Mouse (Mus musculus) midbrain, embryonic 16.5 days (tissue): ENCODE measurements at regions not wholly inside any gene's neighbourhood (a gene's known extent, or its start where the extent isn't known, plus 50 kb on each side); places are given as distances from the start of the nearest gene placed in this dataset.

Experiments
- ATAC-seq: fragments of 200-750 bp; cut with Nextera tagmentation; 2 replicates; pipeline ENCODE4 v1.8.0; 2017; ENCODE audit warnings: moderate TSS enrichment
- H3K27ac ChIP-seq: fragments of 300-500 bp; sonication (generic); 2 replicates; pipeline ENCODE4 v1.5.1; 2014; ENCODE audit warnings: mild to moderate bottlenecking, low read length, mixed read lengths
- H3K27me3 ChIP-seq: fragments of 300-500 bp; sonication (generic); 2 replicates; pipeline ENCODE4 v1.6.1; 2014; ENCODE audit warnings: low read depth, low read length, mixed read lengths; ENCODE audit not compliant: control insufficient read depth, insufficient read depth
- H3K36me3 ChIP-seq: fragments of 300-500 bp; sonication (generic); 2 replicates; pipeline ENCODE4 v1.6.1; 2014; ENCODE audit warnings: mild to moderate bottlenecking, low read length, moderate library complexity, mixed read lengths; ENCODE audit not compliant: control insufficient read depth, insufficient read depth
- H3K4me1 ChIP-seq: fragments of 300-500 bp; sonication (generic); 2 replicates; pipeline ENCODE4 v1.6.1; 2014; ENCODE audit warnings: mild to moderate bottlenecking, low read length, mixed read lengths; ENCODE audit not compliant: control insufficient read depth, insufficient read depth
- H3K4me2 ChIP-seq: fragments of 300-500 bp; sonication (generic); 2 replicates; pipeline ENCODE4 v1.6.1; 2014; ENCODE audit warnings: mild to moderate bottlenecking, low read length, mixed read lengths
- H3K4me3 ChIP-seq: fragments of 300-500 bp; sonication (generic); 2 replicates; pipeline ENCODE4 v1.5.1; 2014; ENCODE audit warnings: low read depth, mild to moderate bottlenecking, low read length, moderate library complexity, mixed read lengths
- H3K9ac ChIP-seq: fragments of 300-500 bp; sonication (generic); 2 replicates; pipeline ENCODE4 v1.6.1; 2014; ENCODE audit warnings: low read depth, low read length, mixed read lengths
- H3K9me3 ChIP-seq: fragments of 300-500 bp; sonication (generic); replicated peaks from 2 replicates; pipeline ENCODE4 v1.6.1; 2014; ENCODE audit warnings: mild to moderate bottlenecking, low read length, mixed read lengths; ENCODE audit not compliant: control insufficient read depth, poor library complexity, severe bottlenecking
- WGBS: fragments of 180-500 bp; shearing (Covaris S2); extraction: QIAGEN DNeasy Blood & Tissue Kit; methylation state at CpG from one replicate; pipeline ENCODE4 v1.1.7; 2014; 5-methylcytosine and 5-hydroxymethylcytosine counted together

GRCm38 (mm10) chr15:56158726-56159125 lies 1318.7 kb downstream of the Slc22a22 start:
- H3K27me3 ChIP-seq = no peaks in the 10 kb centered on the region

GRCm38 (mm10) chr15:56139451-56139850 lies 1338.0 kb downstream of the Slc22a22 start:
- H3K9ac ChIP-seq = no peak overlapping the region
- 92% methylated on average over 3 of the region's 3 CpGs for WGBS
- no peak overlapping the region for H3K27ac ChIP-seq
- no peak for ATAC-seq
- no peaks in the 10 kb centered on the region for H3K27me3 ChIP-seq
- H3K9me3 ChIP-seq = no peaks in the 10 kb centered on the region
- H3K4me2 ChIP-seq = no peak overlapping the region
- H3K4me1 ChIP-seq = no peaks in the 10 kb centered on the region
- no peak overlapping the region for H3K4me3 ChIP-seq
- H3K36me3 ChIP-seq = no peaks in the 10 kb centered on the region

More at GRCm38 (mm10) chr15:56158726-56159125, 1318.7 kb downstream of the Slc22a22 start:
- H3K9me3 ChIP-seq = no peaks in the 10 kb centered on the region; the same call in 1 of the 2 replicates
- no peak overlapping the region for H3K27ac ChIP-seq
- no peak overlapping the region for H3K4me3 ChIP-seq
- H3K4me1 ChIP-seq = no peaks in the 10 kb centered on the region
- H3K36me3 ChIP-seq = no peaks in the 10 kb centered on the region
- 67% methylated on average over 2 of the region's 2 CpGs for WGBS
- no peak overlapping the region for H3K9ac ChIP-seq
- no peak for ATAC-seq
- no peak overlapping the region for H3K4me2 ChIP-seq

GRCm38 (mm10) chr15:56136420-56136970 lies 1340.9 kb downstream of the Slc22a22 start:
- Histone ChIP-seq H3K9me3 (no peaks in the 10 kb centered on the region), H3K27ac (no peak overlapping the region), H3K9ac (no peak overlapping the region), H3K27me3 (no peaks in the 10 kb centered on the region), H3K4me2 (no peak overlapping the region), H3K4me3 (no peak overlapping the region), H3K4me1 (no peaks in the 10 kb centered on the region), H3K36me3 (no peaks in the 10 kb centered on the region)
- 62% methylated on average over 7 of the region's 7 CpGs for WGBS
- no peak for ATAC-seq

GRCm38 (mm10) chr15:56128029-56128428 lies 1349.4 kb downstream of the Slc22a22 start:
- Histone ChIP-seq H3K9ac (no peak overlapping the region), H3K36me3 (no peaks in the 10 kb centered on the region), H3K27me3 (no peaks in the 10 kb centered on the region), H3K4me1 (no peaks in the 10 kb centered on the region), H3K4me3 (no peak overlapping the region), H3K4me2 (no peak overlapping the region), H3K27ac (no peak overlapping the region), H3K9me3 (no peaks in the 10 kb centered on the region)
- ATAC-seq = no peak
- whole genome bisulfite sequencing = 82% methylated on average over 1 of the region's 1 CpGs

GRCm38 (mm10) chr15:56119287-56120065 lies 1357.9 kb downstream of the Slc22a22 start:
- no peaks in the 10 kb centered on the region for H3K36me3 ChIP-seq
- H3K4me1 ChIP-seq = no peaks in the 10 kb centered on the region
- no peak overlapping the region for H3K4me2 ChIP-seq
- no peak overlapping the region for H3K9ac ChIP-seq
- H3K27me3 ChIP-seq = no peaks in the 10 kb centered on the region
- H3K27ac ChIP-seq = no peak overlapping the region
- ATAC-seq = no peak
- no peak overlapping the region for H3K4me3 ChIP-seq
- H3K9me3 ChIP-seq = no peaks in the 10 kb centered on the region

- Histone ChIP-seq H3K27me3 (no peaks in the 10 kb centered on the region), H3K27ac (no peak overlapping the region), H3K9me3 (no peaks in the 10 kb centered on the region), H3K4me2 (no peak overlapping the region), H3K4me1 (no peaks in the 10 kb centered on the region), H3K4me3 (no peak overlapping the region), H3K36me3 (no peaks in the 10 kb centered on the region), H3K9ac (no peak overlapping the region)
- 63% methylated on average over 2 of the region's 2 CpGs for WGBS
- ATAC-seq = no peak; the same call in 1 of the 2 replicates
These were observed 1369.1 kb downstream of the Slc22a22 start for GRCm38 (mm10) chr15:56108313-56108712.

- WGBS = 83% methylated on average over 4 of the region's 4 CpGs
- Histone ChIP-seq H3K4me1 (no peaks in the 10 kb centered on the region), H3K4me3 (no peak overlapping the region)
These were observed 1369.7 kb downstream of the Slc22a22 start for GRCm38 (mm10) chr15:56107719-56108118.

GRCm38 (mm10) chr15:56100133-56100735 lies 1377.2 kb downstream of the Slc22a22 start:
- no peak overlapping the region for H3K4me2 ChIP-seq
- H3K36me3 ChIP-seq = no peaks in the 10 kb centered on the region
- H3K9ac ChIP-seq = no peak overlapping the region
- no peaks in the 10 kb centered on the region for H3K4me1 ChIP-seq
- no peaks in the 10 kb centered on the region for H3K9me3 ChIP-seq
- H3K27me3 ChIP-seq = no peaks in the 10 kb centered on the region
- H3K4me3 ChIP-seq = no peak overlapping the region
- H3K27ac ChIP-seq = no peak overlapping the region
- ATAC-seq = no peak
- 91% methylated on average over 3 of the region's 3 CpGs for WGBS

More at GRCm38 (mm10) chr15:56107719-56108118, 1369.7 kb downstream of the Slc22a22 start:
- Histone ChIP-seq H3K4me2 (no peak overlapping the region), H3K9ac (no peak overlapping the region), H3K9me3 (no peaks in the 10 kb centered on the region), H3K27me3 (no peaks in the 10 kb centered on the region), H3K27ac (no peak overlapping the region), H3K36me3 (no peaks in the 10 kb centered on the region)
- ATAC-seq = no peak
